13 mouse cellular contexts compared by ENCODE assay signal in genomic region chr3:81933348-81933747, GRCm38 (mm10). TPM values are rescaled to one million over a fixed set of nuclear protein-coding genes. Genes with fewer than 3 reads are reported as not detected.
DNase-seq lines count a peak whose midpoint lies in the region; ATAC-seq and TF ChIP-seq lines count a peak whose summit lies in the region.
"Had no signal": no experiment of that assay in that cellular context is flagged by ENCODE, and none has a peak within 500 bp of the region (broad histone marks: within the 10 kb centered on the region; RNA-seq: fewer than 3 reads in every experiment).

No protein-coding gene starts in this region.

- intact Hi-C loops in heart, postnatal 10 days (cut with DNase I), result loop anchor here (5.0 kb wide), 2 partner anchors 94 to 424 kb away; partner anchors contain the start of gene Map9

- H3K4me2 ChIP-seq in heart, embryonic 11.5 days, result peak overlapping the region; percentile 57; the same call in 1 of the 2 replicates

- no peak for TF ChIP-seq POLR2A in testis, adult 2 months (IDR thresholded peaks at IDR 0.05; ENCODE audit: control insufficient read depth, low read depth, low read length)

- H3K4me3 ChIP-seq in heart, embryonic 11.5 days (ENCODE audit: low read depth, low read length), result no peak overlapping the region
- peak overlapping the region; percentile 92; the same call in 1 of the 2 replicates for H3K4me3 ChIP-seq in layer of hippocampus, adult 2 months
- H3K4me3 ChIP-seq in testis, adult 2 months (ENCODE audit: control insufficient read depth, low read depth, low read length), result no peak overlapping the region

- H3K27ac ChIP-seq in heart, embryonic 11.5 days (ENCODE audit: low read depth, low read length), result no peak overlapping the region
- peak overlapping the region; percentile 99 for H3K27ac ChIP-seq in layer of hippocampus, adult 2 months
- 0 out of 2 replicates have a peak overlapping the region, but pooled peaks have one; percentile 29 for H3K27ac ChIP-seq in testis, adult 2 months (ENCODE audit: control insufficient read depth, insufficient read depth, low read depth, low read length)

- DNase-seq in heart, postnatal 10 days, result no peak
- no peak for DNase-seq in layer of hippocampus, adult 2 months (ENCODE audit: low spot score in 2 of 2)
- DNase-seq in layer of hippocampus, postnatal 10 days (ENCODE audit: low spot score in 2 of 2), result no peak
- no peak for DNase-seq in testis, postnatal 10 days (ENCODE audit: low spot score)
- no peak for DNase-seq in T-cell, adult 2 months (ENCODE audit: low spot score)
- DNase-seq in thymus, postnatal 0 days (ENCODE audit: low spot score), result no peak

- no peaks in the 10 kb centered on the region for H3K36me3 ChIP-seq in heart, embryonic 11.5 days (ENCODE audit: control insufficient read depth, insufficient read depth, low read length)
- no peaks in the 10 kb centered on the region for H3K36me3 ChIP-seq in testis, adult 2 months (ENCODE audit: control insufficient read depth, insufficient read depth, low read length)

- H3K9me3 ChIP-seq in heart, embryonic 11.5 days (replicated peaks; ENCODE audit: control insufficient read depth, low read length), result no peaks in the 10 kb centered on the region
- H3K9me3 ChIP-seq: forebrain, embryonic 13.5 days had no signal

- no peak for TF ChIP-seq CTCF in layer of hippocampus, adult 2 months (conservative IDR thresholded peaks at IDR 0.05)
- TF ChIP-seq CTCF in testis, adult 2 months (IDR thresholded peaks at IDR 0.05; ENCODE audit: control insufficient read depth, insufficient read depth, insufficient replicate concordance, low read depth, low read length), result no peak

- no peaks in the 10 kb centered on the region for H3K27me3 ChIP-seq in heart, embryonic 11.5 days (ENCODE audit: control insufficient read depth, insufficient read depth, low read length)
- no peaks in the 10 kb centered on the region for H3K27me3 ChIP-seq in testis, adult 2 months (ENCODE audit: control insufficient read depth, insufficient read depth, low read length)
- H3K27me3 ChIP-seq: forebrain, embryonic 13.5 days had no signal

- H3K9ac ChIP-seq in heart, embryonic 11.5 days (ENCODE audit: low read depth, low read length), result no peak overlapping the region

- 76% methylated on average over 4 of the region's 4 CpGs for WGBS in heart, embryonic 11.5 days (ENCODE audit: insufficient replicate concordance)

- ATAC-seq in heart, embryonic 11.5 days (replicated peaks; ENCODE audit: insufficient number of reproducible peaks, low FRiP score, low TSS enrichment), result no peak

- H3K4me1 ChIP-seq in heart, embryonic 11.5 days (ENCODE audit: control insufficient read depth, insufficient read depth, low read length), result no peaks in the 10 kb centered on the region
- peaks cover 3% of the 10 kb centered on the region for H3K4me1 ChIP-seq in testis, adult 2 months (ENCODE audit: control insufficient read depth, insufficient read depth, low read length)

RNA-seq across cellular contexts. Expression of gene Ctso, which starts 0.9 kb away (rescaled TPM):
- polyA plus RNA-seq in heart, embryonic 11.5 days (2014; fragmentation: Nextera tagmentation; extraction: Ambion mirVana), result 17.0 and 17.2 TPM in 2 replicates
- total RNA-seq in heart, postnatal 10 days (2021), result 10 to 100 TPM; 10.2 to 11.0 TPM
- 10 to 100 TPM; 19.1 to 19.9 TPM for total RNA-seq in layer of hippocampus, adult 2 months (2021)
- 10 to 100 TPM; 14.1 to 16.6 TPM for total RNA-seq in layer of hippocampus, postnatal 10 days (2021)
- 3.3 and 4.0 TPM in 2 replicates for polyA plus RNA-seq in testis, adult 2 months (2012; rRNA removed)
- polyA plus RNA-seq in thymus, postnatal 0 days (2015; fragmentation: Nextera tagmentation; extraction: Ambion mirVana), result 25.5 and 32.7 TPM in 2 replicates

RNA-seq across cellular contexts. Expression of gene Tdo2, which starts 42.7 kb away (rescaled TPM):
- 1.4 and 1.6 TPM in 2 replicates for polyA plus RNA-seq in heart, embryonic 11.5 days (2014; fragmentation: Nextera tagmentation; extraction: Ambion mirVana)
- not detected for total RNA-seq in heart, postnatal 10 days (2021)
- 10 to 100 TPM; 15.9 to 16.1 TPM for total RNA-seq in layer of hippocampus, adult 2 months (2021)
- total RNA-seq in layer of hippocampus, postnatal 10 days (2021), result 1 to 10 TPM; 5.3 to 6.1 TPM
- 0.16 and 0.40 TPM in 2 replicates for polyA plus RNA-seq in testis, adult 2 months (2012; rRNA removed)
- polyA plus RNA-seq in thymus, postnatal 0 days (2015; fragmentation: Nextera tagmentation; extraction: Ambion mirVana), result 0.69 and 1.4 TPM in 2 replicates
- total RNA-seq: gastrocnemius, postnatal 14 days; monocyte, adult 5-6 weeks had no signal
- polyA plus RNA-seq: embryonic facial prominence, embryonic 14.5 days had no signal

RNA-seq across cellular contexts. Expression of gene Asic5, which starts 48.7 kb away (rescaled TPM):
- not detected in 2 replicates for polyA plus RNA-seq in heart, embryonic 11.5 days (2014; fragmentation: Nextera tagmentation; extraction: Ambion mirVana)
- total RNA-seq in heart, postnatal 10 days (2021), result not detected
- not detected for total RNA-seq in layer of hippocampus, adult 2 months (2021)
- total RNA-seq in layer of hippocampus, postnatal 10 days (2021), result not detected
- not detected in 2 replicates for polyA plus RNA-seq in testis, adult 2 months (2012; rRNA removed)
- polyA plus RNA-seq in thymus, postnatal 0 days (2015; fragmentation: Nextera tagmentation; extraction: Ambion mirVana), result 0.13 TPM in 2 replicates
- total RNA-seq: gastrocnemius, postnatal 14 days; left cerebral cortex, postnatal 14 days; monocyte, adult 5-6 weeks had no signal
- polyA plus RNA-seq: embryonic facial prominence, embryonic 14.5 days; forebrain, embryonic 13.5 days had no signal

Comparison
In these comparisons a context has a peak if more than half of its experiments do, and no peak if none do; other contexts are left out.
1. RNA of gene Tdo2, which starts 42.7 kb away (total RNA-seq): 15.9 to 16.1 TPM in layer of hippocampus, adult 2 months and 5.3 to 6.1 TPM in layer of hippocampus, postnatal 10 days; not detected in heart, postnatal 10 days; every median in the first group is over 4 times any median in the second.